7 mouse cellular contexts compared by ENCODE assay signal in the genomic region with DNA sequence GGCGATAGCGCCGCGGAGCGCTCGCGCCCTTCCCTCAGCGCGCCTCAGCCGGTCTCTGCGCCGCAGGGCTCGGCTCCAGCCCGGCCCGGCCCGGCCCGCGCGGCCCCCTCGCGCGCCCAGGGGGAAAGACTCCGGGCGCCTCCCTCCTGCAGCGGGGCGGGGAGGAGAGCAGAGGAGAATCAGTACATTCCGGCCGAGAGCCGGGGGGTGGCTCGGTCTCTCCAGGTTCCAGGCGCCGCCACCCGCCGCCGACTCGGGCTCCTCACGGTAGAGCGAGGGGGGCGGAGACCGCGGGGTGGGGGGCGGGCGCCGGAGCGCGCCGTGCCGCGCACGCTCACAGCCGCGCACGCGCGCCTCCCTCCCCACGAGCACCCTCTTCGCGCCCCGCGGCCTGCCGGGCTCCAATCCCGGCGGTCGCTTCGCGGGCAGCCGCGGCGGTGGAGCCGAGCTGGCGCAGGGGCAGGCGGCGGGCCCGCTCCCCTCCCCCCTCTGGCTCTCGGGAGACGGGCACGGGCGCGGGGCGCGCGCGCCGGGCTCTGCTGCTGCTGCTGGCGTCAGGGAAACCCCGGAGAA. TPM values are rescaled to one million over a fixed set of nuclear protein-coding genes. Genes with fewer than 3 reads are reported as not detected.
A peak's percentile ranks its signal among the peaks of the same experiment; 100 is the strongest.
DNase-seq lines count a peak whose midpoint lies in the region; ATAC-seq lines count a peak whose summit lies in the region.

Gene Neo1 (minus strand): TSS at position 283 of the 573 bp plus-strand sequence.

- H3K9ac ChIP-seq in midbrain, embryonic 15.5 days: peak within 1 kb of the TSS; percentile 96
- H3K9ac ChIP-seq in stomach, embryonic 15.5 days: peak within 1 kb of the TSS; percentile 92

- H3K9me3 ChIP-seq in midbrain, embryonic 15.5 days: no peaks in the 10 kb centered on the region
- no peaks in the 10 kb centered on the region for H3K9me3 ChIP-seq in stomach, embryonic 15.5 days

- H3K27me3 ChIP-seq in midbrain, embryonic 15.5 days (replicated peaks): no peaks in the 10 kb centered on the region
- H3K27me3 ChIP-seq in stomach, embryonic 15.5 days (replicated peaks): no peaks in the 10 kb centered on the region

- peak within 1 kb of the TSS; percentile 99 for H3K27ac ChIP-seq in midbrain, embryonic 15.5 days
- H3K27ac ChIP-seq in stomach, embryonic 15.5 days: peak within 1 kb of the TSS; percentile 99

- H3K36me3 ChIP-seq in midbrain, embryonic 15.5 days (replicated peaks): no peaks in the 10 kb centered on the region
- no peaks in the 10 kb centered on the region for H3K36me3 ChIP-seq in stomach, embryonic 15.5 days

- H3K4me1 ChIP-seq in midbrain, embryonic 15.5 days: peaks cover 30% of the 10 kb centered on the region
- 0 out of 2 replicates have a peak, but pooled peaks cover 6% of the 10 kb centered on the region for H3K4me1 ChIP-seq in stomach, embryonic 15.5 days

- intact Hi-C loops in left cerebral cortex, postnatal 4 days (cut with DNase I): loop anchor here (10.0 kb wide), 1 partner anchor 159 kb away; no protein-coding TSS in a partner anchor

- WGBS in midbrain, embryonic 15.5 days: under 1% methylated on average over 46 of the region's 86 CpGs
- 0% methylated on average over 27 of the region's 86 CpGs for WGBS in stomach, embryonic 15.5 days

- H3K4me3 ChIP-seq in midbrain, embryonic 15.5 days: peak within 1 kb of the TSS; percentile 97
- H3K4me3 ChIP-seq in stomach, embryonic 15.5 days (replicated peaks): peak within 1 kb of the TSS; percentile 96

- DNase-seq in adrenal gland, postnatal 14 days: peak; percentile 97
- peak; percentile 92 for DNase-seq in embryo, embryonic 9.5 days (ENCODE audit: extremely low spot score)
- peak; percentile 90 for DNase-seq in kidney, adult 18-20 months
- peak; percentile 97 for DNase-seq in left cerebral cortex, postnatal 4 days

- peak; percentile 14; the same call in 1 of the 2 replicates for ATAC-seq in granulocyte monocyte progenitor cell, adult 5-6 weeks (replicated peaks; ENCODE audit: poor library complexity, severe bottlenecking)
- peak; percentile 95 for ATAC-seq in midbrain, embryonic 15.5 days (replicated peaks)
- peak; percentile 89 for ATAC-seq in stomach, embryonic 15.5 days (ENCODE audit: insufficient read depth, low FRiP score, low read depth)

- H3K4me2 ChIP-seq in midbrain, embryonic 15.5 days: peak within 1 kb of the TSS; percentile 78
- peak within 1 kb of the TSS; percentile 76 for H3K4me2 ChIP-seq in stomach, embryonic 15.5 days

RNA-seq across cellular contexts. Expression of gene Neo1, which starts in this region (rescaled TPM):
- total RNA-seq in adrenal gland, postnatal 14 days (2021): 49.3 and 55.0 TPM in 2 replicates
- total RNA-seq in granulocyte monocyte progenitor cell, adult 5-6 weeks (2014; fragmentation: Nextera tagmentation): not detected in 2 replicates
- 0.86 TPM in 1 of 2 replicates, not detected in the other for total RNA-seq in granulocyte monocyte progenitor cell, adult 5-6 weeks (2017)
- 100 to 1,000 TPM; 286 to 290 TPM for total RNA-seq in left cerebral cortex, postnatal 4 days (2021)
- polyA plus RNA-seq in midbrain, embryonic 15.5 days (2015; fragmentation: Nextera tagmentation; extraction: Ambion mirVana): 49.2 and 53.9 TPM in 2 replicates
- polyA plus RNA-seq in stomach, embryonic 15.5 days (2015; fragmentation: Nextera tagmentation; extraction: Ambion mirVana): 28.5 and 35.2 TPM in 2 replicates

Comparison
In these comparisons a context has a peak if more than half of its experiments do, and no peak if none do; other contexts are left out.
1. Peak in every context shown above with its lines: DNase-seq, ATAC-seq, H3K4me3 ChIP-seq and H3K27ac ChIP-seq.
2. RNA of gene Neo1 (total RNA-seq): 286 to 290 TPM in left cerebral cortex, postnatal 4 days and 49.3 to 55.0 TPM in adrenal gland, postnatal 14 days; 0.86 TPM in granulocyte monocyte progenitor cell, adult 5-6 weeks; every median in the first group is over 10 times any median in the second.
3. Peak in ATAC-seq in granulocyte monocyte progenitor cell, adult 5-6 weeks; RNA of the gene not detected or under 1 TPM.
4. ATAC-seq: peak in every context shown above with its lines; median percentile 95 in midbrain, embryonic 15.5 days; 89 in stomach, embryonic 15.5 days; 14 in granulocyte monocyte progenitor cell, adult 5-6 weeks.